Mouse (Mus musculus) induced T-regulatory cell, adult 2 months (primary cell): Measurements from ENCODE around the gene Slc24a4.
A peak's percentile ranks its signal among the peaks of the same experiment; 100 is the strongest.
"Not testable (repeated sequence)": the region's sequence is repeated elsewhere in the genome, so short reads cannot be mapped to it uniquely, and the experiment has no call there.

ENCODE experiments used
- DNase-seq: peaks from one replicate; pipeline ENCODE4 v3.0.0-alpha.2; 2012; ENCODE audit warnings: low read depth

Gene Slc24a4

GRCm38 (mm10) chr12:102250316-102250715, 121.8 kb downstream of the Slc24a4 start:
- no peak for DNase-seq

DNA sequence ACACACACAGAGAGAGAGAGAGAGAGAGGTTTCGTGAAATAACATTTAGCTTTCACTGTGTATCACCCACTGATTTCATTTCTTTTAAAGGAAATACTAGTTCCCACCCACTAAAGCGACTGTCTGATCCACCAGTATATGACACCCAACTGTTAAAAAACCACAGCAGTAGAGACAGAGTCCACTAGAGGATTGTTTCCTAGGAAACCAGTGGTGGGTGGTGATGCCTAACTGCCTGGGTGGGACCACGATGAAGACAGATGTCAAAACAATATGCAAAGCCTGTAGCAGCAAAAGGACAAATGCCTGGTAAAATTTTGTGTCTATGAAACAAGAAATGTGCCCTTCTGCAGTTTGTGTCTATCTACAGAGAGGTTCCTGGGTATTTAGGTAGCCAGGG, 122.5 kb downstream of the Slc24a4 start:
- DNase-seq, result no peak

GRCm38 (mm10) chr12:102251985-102252384, 123.5 kb downstream of the Slc24a4 start:
- no peak for DNase-seq

DNA sequence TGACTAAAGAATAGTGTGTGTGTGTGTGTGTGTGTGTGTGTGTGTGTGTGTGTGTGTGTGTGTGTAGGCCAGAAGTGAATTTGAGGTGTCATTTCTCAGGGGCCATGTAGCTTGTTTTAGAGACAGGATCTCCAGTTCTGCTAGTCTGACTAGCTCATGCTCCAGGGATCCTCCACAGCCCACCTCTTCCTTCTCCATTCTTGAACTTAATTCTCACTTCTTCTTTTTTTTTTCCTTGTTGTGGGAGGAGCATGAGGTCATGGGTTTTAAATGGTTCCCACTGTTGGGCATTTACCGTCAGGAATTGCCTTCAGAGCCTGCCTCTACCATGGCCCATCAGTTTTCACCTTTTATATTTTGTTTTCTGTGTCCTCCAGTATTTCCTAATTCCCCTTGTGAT, 124.0 kb downstream of the Slc24a4 start:
- no peak for DNase-seq

- peak; percentile 9 for DNase-seq
These were observed 126.5 kb downstream of the Slc24a4 start for GRCm38 (mm10) chr12:102255012-102255411.

DNA sequence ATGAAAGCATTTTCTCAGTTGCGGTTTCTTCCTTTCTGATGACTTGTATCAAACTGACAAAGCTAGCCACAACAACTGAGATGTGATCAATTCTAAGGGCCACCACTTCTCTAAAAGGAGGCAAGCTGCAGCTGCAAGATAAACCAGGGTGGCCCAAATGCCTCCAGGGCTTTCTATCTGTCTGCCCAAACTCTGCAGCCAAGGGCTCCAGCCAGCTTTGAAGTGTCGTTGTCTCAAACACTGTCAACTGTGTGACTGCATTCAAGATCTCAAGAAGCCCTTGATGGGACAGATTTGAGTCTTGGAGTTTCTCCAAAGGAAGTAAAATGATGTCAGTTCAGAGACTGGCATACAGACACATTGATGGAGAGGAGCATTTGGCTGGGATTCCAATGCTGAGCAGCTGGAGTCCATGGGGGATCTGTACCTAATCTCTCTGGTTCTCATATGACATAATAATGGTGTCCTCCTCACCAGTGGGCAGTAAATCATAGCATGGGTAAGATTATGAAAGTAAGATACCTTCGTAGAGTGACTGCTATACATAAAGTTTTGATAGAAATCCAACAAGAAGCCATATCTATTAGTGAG, 130.1 kb downstream of the Slc24a4 start:
- DNase-seq, result no peak

- no peak for DNase-seq
These were observed 133.4 kb downstream of the Slc24a4 start for GRCm38 (mm10) chr12:102261933-102262396.

- no peak for DNase-seq
These were observed 134.3 kb downstream of the Slc24a4 start for GRCm38 (mm10) chr12:102262809-102263208.

DNA sequence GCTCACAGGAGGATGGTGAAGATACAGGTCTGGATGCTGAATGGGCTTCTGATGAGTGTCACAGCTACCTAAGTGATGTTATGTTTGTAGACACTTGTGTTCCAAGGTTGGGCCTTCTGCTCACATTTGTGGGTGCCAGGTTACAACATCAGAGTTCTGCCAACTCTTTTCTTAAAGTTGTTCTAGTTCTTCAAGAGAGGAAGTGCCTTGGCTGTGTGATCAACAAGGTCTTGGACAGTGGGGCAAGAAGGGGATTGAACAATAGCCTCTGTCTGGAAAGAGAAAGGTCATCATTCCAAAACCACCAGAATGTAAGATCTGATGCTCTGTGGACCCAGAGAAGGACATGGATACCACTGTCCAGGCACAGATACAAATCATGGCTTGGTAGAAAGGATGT, 134.7 kb downstream of the Slc24a4 start:
- no peak for DNase-seq

DNA sequence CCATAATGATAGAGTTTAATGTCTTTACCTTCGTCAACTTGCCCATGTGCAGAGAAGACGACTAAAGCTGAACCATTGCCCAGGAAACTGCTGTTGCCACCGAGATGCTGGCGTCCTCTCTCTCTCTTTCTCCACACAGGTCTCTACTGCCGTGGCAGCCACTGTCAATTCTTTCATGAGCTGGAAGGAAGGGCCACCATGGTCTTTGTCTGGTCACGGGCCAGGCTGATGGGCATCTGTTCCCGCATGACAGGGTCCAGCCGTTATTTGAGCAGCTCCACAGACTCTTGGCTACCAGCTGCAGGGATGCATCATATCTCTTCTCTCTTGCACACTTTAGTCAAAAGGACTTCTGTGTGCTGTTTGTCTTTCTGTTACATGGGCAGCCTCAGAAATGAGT, 137.9 kb downstream of the Slc24a4 start:
- no peak for DNase-seq

- DNase-seq, result no peak
These were observed 140.6 kb downstream of the Slc24a4 start for GRCm38 (mm10) chr12:102269144-102269543.

DNA sequence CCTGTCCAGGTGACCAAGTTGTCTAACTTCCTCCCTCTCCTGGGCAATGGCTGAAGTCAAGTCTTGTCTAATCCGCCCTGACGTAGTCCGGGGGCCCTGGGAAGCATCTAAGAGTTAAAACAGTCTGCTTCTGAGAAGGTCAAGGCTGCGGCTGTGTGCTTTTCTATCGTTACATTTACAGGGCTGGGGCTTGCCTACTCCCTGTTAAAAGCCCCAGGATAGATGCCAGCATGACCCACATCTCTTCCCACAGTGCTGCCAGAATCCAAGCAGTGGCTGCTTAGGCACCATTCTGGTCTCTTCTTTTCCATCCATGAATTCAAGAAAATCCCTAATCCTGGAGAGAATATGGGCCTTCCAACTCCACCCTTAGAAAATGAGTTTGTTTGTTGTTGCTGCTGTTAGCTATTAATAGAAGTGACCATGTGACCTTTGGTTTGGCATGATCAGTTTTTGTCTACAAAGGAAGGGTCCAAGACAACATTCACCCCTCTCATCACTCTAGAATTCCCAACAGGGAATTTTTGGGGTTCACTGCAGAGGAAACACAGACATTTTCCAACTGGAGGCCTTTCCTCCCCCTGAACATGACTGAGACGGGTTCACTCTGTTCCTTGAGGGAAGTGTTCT, 142.4 kb downstream of the Slc24a4 start:
- DNase-seq, result no peak

GRCm38 (mm10) chr12:102271447-102271846, 142.9 kb downstream of the Slc24a4 start:
- no peak for DNase-seq

DNA sequence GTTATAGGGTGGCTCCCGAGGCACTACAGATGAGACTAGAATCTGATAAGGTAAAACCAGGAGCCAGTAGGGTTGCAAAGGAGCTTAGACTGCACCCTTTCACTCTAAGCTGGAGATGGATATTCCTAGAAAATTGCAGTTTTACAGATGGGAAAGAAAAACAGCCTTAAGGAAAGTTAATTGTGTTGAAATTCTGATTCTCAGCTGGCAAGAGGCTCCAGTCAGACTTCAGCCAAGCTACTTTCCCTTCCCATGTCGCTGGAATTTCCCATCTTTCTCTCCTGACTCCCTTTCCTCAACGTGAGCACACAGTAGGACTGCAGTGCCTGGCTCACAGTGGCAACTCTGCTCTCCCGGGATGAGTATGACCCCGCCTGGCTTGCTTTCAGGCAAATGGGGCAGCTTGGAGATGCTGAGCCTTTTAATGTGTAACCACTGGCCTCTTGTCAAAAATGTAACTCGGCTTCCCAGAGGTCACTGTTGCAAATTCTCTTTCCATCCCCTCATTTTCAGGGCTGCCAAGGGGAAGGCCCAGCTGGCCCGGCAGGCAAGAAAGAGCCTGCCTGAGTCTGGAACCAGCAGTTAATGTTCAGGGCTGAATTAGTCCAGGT, 147.4 kb downstream of the Slc24a4 start:
- DNase-seq, result no peak

- DNase-seq, result not testable (repeated sequence)
These were observed 151.8 kb downstream of the Slc24a4 start for GRCm38 (mm10) chr12:102280290-102280689.

DNA sequence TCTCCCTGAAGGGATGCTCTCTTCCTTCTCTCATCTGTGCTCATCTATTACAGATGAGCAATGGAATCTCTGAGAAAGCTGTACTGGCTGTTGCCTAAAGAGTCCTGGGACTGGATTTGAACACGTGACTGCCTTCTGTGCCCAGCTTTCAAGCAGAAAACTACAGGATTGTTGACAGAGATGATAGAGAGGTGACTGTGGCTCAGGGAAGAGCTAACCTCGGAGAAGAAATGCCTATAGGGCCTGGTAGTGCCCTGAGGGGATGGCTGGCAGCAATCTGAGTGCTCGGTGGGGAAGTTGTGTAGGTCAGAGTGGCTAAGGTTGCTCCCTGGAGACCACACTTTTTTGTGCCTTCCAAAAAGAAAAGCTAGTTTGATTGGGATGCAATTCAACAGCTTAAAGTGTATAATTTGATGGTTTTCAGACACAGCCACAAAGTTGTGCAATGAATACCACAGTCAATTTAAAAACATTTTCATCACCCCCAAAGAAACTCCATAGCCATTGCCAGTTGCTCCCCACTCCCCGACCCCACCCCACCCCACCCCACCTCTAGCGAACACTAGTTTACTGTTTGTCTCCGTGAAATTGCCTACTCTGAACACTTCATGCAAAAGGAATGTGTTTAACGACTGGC, 152.5 kb downstream of the Slc24a4 start:
- DNase-seq, result no peak

- no peak for DNase-seq
These were observed 153.6 kb downstream of the Slc24a4 start for GRCm38 (mm10) chr12:102282126-102282525.

GRCm38 (mm10) chr12:102282763-102283482, 154.4 kb downstream of the Slc24a4 start, which contains the start of gene Rin3:
Rin3 (plus strand) TSS chr12:102283048.
- peak; percentile 70 for DNase-seq

DNA sequence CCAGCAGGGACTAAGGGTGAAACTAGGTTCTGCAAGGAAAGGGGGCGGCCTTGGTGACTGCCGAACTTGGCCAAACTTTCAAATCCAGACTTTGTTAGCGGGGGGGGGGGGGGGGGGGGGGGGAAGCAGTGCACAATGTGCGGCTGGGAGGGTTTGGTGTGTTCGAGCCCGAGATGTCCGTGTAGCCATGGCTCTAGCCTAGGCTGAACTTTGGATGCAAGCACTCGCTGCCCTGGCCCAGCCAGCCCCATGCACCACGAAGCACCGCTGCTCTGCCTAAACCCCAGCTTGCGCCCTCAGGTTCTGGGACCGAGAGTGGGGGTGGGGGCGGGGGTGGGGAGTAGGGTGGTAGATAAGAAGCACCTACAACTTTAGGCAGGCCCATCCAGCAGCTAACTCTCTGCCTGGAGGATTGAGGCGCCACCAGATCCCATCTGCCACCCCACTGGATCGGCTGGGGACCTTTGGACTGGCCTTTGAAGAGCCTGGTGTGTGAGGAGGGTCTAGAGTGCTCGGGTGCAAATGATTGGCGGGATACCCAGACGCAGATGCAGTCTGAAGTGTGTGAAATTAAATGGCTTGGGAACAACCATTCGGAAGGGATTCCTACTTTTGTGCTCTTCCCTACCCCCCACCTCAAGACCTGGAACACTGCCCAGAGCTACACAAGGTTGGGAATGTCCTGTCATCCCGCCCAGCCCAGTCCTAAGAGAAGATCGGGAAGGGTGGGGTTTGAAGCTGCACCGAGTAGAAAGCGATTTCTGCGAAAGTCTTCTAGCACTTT, 155.1 kb downstream of the Slc24a4 start:
- DNase-seq, result peak; percentile 40

- DNase-seq, result no peak
These were observed 155.7 kb downstream of the Slc24a4 start for GRCm38 (mm10) chr12:102284267-102284610.

DNA sequence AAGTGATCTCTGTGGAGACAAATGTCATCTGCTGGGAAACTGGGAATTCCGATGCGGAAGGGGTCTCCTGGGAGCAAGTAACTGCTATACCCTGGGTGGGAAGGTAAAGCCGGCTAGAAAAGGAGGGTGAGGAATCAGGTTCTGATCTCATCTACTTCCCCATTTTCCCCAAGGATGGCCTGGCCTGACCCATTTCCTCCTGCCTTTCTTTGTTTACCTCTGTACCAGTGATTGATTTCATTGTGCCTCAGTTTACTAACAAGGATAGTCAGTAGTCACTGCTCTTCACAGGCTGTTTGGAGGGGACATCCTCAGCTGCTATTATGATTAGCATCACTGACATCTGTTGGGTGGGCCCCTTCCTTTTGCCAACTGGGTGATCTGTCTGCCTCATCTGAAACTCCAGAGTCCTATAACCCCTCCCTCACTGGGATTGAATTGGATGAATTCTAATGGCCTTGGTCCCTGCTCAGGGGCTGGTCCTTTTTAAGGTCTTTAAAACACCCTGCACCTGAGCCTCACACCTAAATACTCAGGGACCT, 156.2 kb downstream of the Slc24a4 start:
- no peak for DNase-seq
